Mouse (Mus musculus): ENCODE measurements at regions not wholly inside any gene's neighbourhood (a gene's known extent, or its start where the extent isn't known, plus 50 kb on each side); places are given as distances from the start of the nearest gene placed in this dataset.
A peak's percentile ranks its signal among the peaks of the same experiment; 100 is the strongest.

DNA sequence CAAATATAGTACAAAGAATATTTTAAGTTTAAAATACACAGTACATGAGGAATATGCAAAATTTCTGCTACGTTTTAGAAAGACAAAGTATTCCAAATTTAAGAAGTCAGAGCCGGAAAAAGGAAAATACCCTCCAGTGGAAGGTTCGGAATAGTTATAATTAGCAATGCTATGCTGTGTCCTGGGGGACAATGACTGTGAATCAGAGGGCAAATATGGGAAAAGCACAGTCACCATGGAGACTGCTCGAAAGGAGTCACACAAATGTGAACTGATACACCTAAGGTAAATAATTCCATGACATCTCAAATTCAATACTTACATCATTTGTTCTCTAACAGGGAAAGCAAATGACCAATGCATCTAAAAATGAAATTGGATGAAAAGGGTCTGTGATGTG lies 707.0 kb upstream of the Nectin3 start:
- H3K27me3 ChIP-seq (ENCODE audit: control insufficient read depth, insufficient read depth, low read depth, low read length): no peaks in the 10 kb centered on the region
- no peak for ATAC-seq (ENCODE audit: low read depth)

DNA sequence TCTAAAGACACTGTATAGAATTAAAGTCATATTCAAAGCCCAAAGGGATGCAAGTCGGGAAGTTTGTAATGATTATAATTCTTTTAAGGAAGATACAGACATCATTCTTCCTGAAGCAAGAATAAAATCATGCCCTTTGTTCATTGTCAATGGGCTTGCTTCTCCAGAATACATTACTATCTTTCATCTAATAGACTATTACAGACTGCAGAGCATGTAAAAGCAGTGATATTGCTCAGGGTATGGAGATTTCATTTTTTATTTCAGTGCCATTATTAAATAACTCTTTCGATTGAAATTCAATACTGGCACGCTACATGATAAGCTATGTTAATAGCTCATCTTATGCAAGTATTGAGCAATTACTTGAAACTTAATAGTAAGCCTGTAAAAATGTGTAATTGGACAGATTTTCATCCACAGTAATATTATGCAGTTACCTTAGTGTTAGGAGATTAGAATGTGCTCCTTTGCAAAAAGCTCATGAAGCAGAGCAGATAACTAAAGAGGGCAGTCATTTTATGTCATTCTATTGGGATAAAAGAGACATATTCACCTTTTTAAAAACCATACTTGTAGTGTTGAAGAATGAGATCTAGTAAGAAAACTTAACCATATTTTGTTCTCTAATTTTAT lies 706.5 kb upstream of the Nectin3 start:
- Histone ChIP-seq H3K27me3 (ENCODE audit: control insufficient read depth, insufficient read depth, low read depth, low read length) (no peaks in the 10 kb centered on the region), H3K9ac (ENCODE audit: low read depth, low read length) (no peak overlapping the region), H3K9me3 (replicated peaks; ENCODE audit: control insufficient read depth, low read length) (no peaks in the 10 kb centered on the region), H3K4me2 (ENCODE audit: low read depth, low read length) (no peak overlapping the region), H3K4me1 (ENCODE audit: control insufficient read depth, low read depth, low read length) (no peaks in the 10 kb centered on the region), H3K27ac (ENCODE audit: low read length) (no peak overlapping the region), H3K4me3 (ENCODE audit: low read depth, low read length) (no peak overlapping the region), H3K36me3 (ENCODE audit: control insufficient read depth, insufficient read depth) (no peaks in the 10 kb centered on the region)
- 54% methylated on average over 3 of the region's 3 CpGs for whole genome bisulfite sequencing (ENCODE audit: insufficient replicate concordance)
- ATAC-seq (ENCODE audit: low read depth): no peak

More for the DNA sequence above, 707.0 kb upstream of the Nectin3 start:
- H3K4me2 ChIP-seq (ENCODE audit: low read depth, low read length): no peak overlapping the region
- H3K27ac ChIP-seq (ENCODE audit: low read length): no peak overlapping the region
- 50% methylated on average over 4 of the region's 4 CpGs for WGBS (ENCODE audit: insufficient replicate concordance)
- no peaks in the 10 kb centered on the region for H3K36me3 ChIP-seq (ENCODE audit: control insufficient read depth, insufficient read depth)
- no peaks in the 10 kb centered on the region for H3K9me3 ChIP-seq (replicated peaks; ENCODE audit: control insufficient read depth, low read length)
- no peaks in the 10 kb centered on the region for H3K4me1 ChIP-seq (ENCODE audit: control insufficient read depth, low read depth, low read length)
- H3K9ac ChIP-seq (ENCODE audit: low read depth, low read length): no peak overlapping the region
- H3K4me3 ChIP-seq (ENCODE audit: low read depth, low read length): no peak overlapping the region

GRCm38 (mm10) chr16:47204031-47204430 lies 705.7 kb upstream of the Nectin3 start:
- H3K4me2 ChIP-seq (ENCODE audit: low read depth, low read length): no peak overlapping the region
- no peak overlapping the region for H3K4me3 ChIP-seq (ENCODE audit: low read depth, low read length)
- no peaks in the 10 kb centered on the region for H3K4me1 ChIP-seq (ENCODE audit: control insufficient read depth, low read depth, low read length)
- H3K27me3 ChIP-seq (ENCODE audit: control insufficient read depth, insufficient read depth, low read depth, low read length): no peaks in the 10 kb centered on the region
- H3K9me3 ChIP-seq (replicated peaks; ENCODE audit: control insufficient read depth, low read length): no peaks in the 10 kb centered on the region
- H3K9ac ChIP-seq (ENCODE audit: low read depth, low read length): no peak overlapping the region
- ATAC-seq (ENCODE audit: low read depth): no peak
- H3K36me3 ChIP-seq (ENCODE audit: control insufficient read depth, insufficient read depth): no peaks in the 10 kb centered on the region
- no peak overlapping the region for H3K27ac ChIP-seq (ENCODE audit: low read length)

- peak; percentile 83 for ATAC-seq (ENCODE audit: low read depth)
- Histone ChIP-seq H3K4me2 (ENCODE audit: low read depth, low read length) (no peak overlapping the region), H3K4me1 (ENCODE audit: control insufficient read depth, low read depth, low read length) (no peaks in the 10 kb centered on the region), H3K9me3 (replicated peaks; ENCODE audit: control insufficient read depth, low read length) (no peaks in the 10 kb centered on the region), H3K9ac (ENCODE audit: low read depth, low read length) (no peak overlapping the region), H3K27me3 (ENCODE audit: control insufficient read depth, insufficient read depth, low read depth, low read length) (no peaks in the 10 kb centered on the region), H3K4me3 (ENCODE audit: low read depth, low read length) (no peak overlapping the region), H3K27ac (ENCODE audit: low read length) (no peak overlapping the region), H3K36me3 (ENCODE audit: control insufficient read depth, insufficient read depth) (no peaks in the 10 kb centered on the region)
- WGBS (ENCODE audit: insufficient replicate concordance): 56% methylated on average over 3 of the region's 3 CpGs
Observed at GRCm38 (mm10) chr16:47171444-47172182, 673.3 kb upstream of the Nectin3 start.

- Histone ChIP-seq H3K9me3 (replicated peaks; ENCODE audit: control insufficient read depth, low read length) (no peaks in the 10 kb centered on the region), H3K4me2 (ENCODE audit: low read depth, low read length) (no peak overlapping the region), H3K4me1 (ENCODE audit: control insufficient read depth, low read depth, low read length) (no peaks in the 10 kb centered on the region), H3K9ac (ENCODE audit: low read depth, low read length) (no peak overlapping the region), H3K27me3 (ENCODE audit: control insufficient read depth, insufficient read depth, low read depth, low read length) (no peaks in the 10 kb centered on the region), H3K4me3 (ENCODE audit: low read depth, low read length) (no peak overlapping the region), H3K27ac (ENCODE audit: low read length) (no peak overlapping the region), H3K36me3 (ENCODE audit: control insufficient read depth, insufficient read depth) (no peaks in the 10 kb centered on the region)
- ATAC-seq (ENCODE audit: low read depth): no peak
- WGBS (ENCODE audit: insufficient replicate concordance): 55% methylated on average over 2 of the region's 2 CpGs
Observed at GRCm38 (mm10) chr16:47164573-47164972, 666.2 kb upstream of the Nectin3 start.

Data from liver, embryonic 16.5 days (tissue).